Mouse (Mus musculus) leukemia stem cell, adult 10-12 weeks (primary cell): ENCODE results near the gene Gm8082. TPM values are rescaled to one million over a fixed set of nuclear protein-coding genes. Genes with fewer than 3 reads are reported as not detected.

ENCODE experiments used
- polyA plus RNA-seq: library from polyadenylated mRNA; stranded (reverse); fragments of >175 nt; gene quantifications from 2 replicates; pipeline ENCODE4 v1.2.3, GENCODE M21; 2012; ENCODE audit warnings: low replicate concordance

The Gm8082 gene
- not detected in 2 replicates for polyA plus RNA-seq

GRCm38 (mm10) chr14:42993524-42993923, at the start of gene Gm8082:
Gene Gm8082 (minus strand): TSS chr14:42993624.

GRCm38 (mm10) chr14:43015528-43015927, 22.1 kb upstream of the Gm8082 start, which contains the start of gene Gm10376:
Gene Gm10376 (minus strand): TSS chr14:43015628.

Other genes with a start within 250 kb of the Gm8082 start
- not detected in 2 replicates for gene Gm3015, start 224.8 kb downstream of the Gm8082 start, polyA plus RNA-seq
- not detected in 2 replicates for gene Gm10377, start 195.6 kb downstream of the Gm8082 start, polyA plus RNA-seq
- gene Gm21977, start 140.1 kb downstream of the Gm8082 start, polyA plus RNA-seq: not detected in 2 replicates
- not detected in 2 replicates for gene Gm10376, start 22.0 kb upstream of the Gm8082 start, polyA plus RNA-seq
- not detected in 2 replicates for gene Gm8094, start 83.0 kb upstream of the Gm8082 start, polyA plus RNA-seq
- gene Gm8104, start 107.0 kb upstream of the Gm8082 start, polyA plus RNA-seq: not detected in 2 replicates
- gene Gm7233, start 186.2 kb upstream of the Gm8082 start, polyA plus RNA-seq: not detected in 2 replicates
- not detected in 2 replicates for gene Gm8122, start 241.7 kb upstream of the Gm8082 start, polyA plus RNA-seq